Mouse (Mus musculus) thymus, postnatal 36 days (tissue): ENCODE measurements around the gene Gm8374.
A peak's percentile ranks its signal among the peaks of the same experiment; 100 is the strongest.
"Not testable (repeated sequence)": the region's sequence is repeated elsewhere in the genome, so short reads cannot be mapped to it uniquely, and the experiment has no call there.

Experiments
- DNase-seq, 2 experiments: peaks; one replicate each; pipeline ENCODE4 v3.0.0; 2022; ENCODE audit warnings: mixed read lengths in 2 of 2

Gm8374 gene

DNA sequence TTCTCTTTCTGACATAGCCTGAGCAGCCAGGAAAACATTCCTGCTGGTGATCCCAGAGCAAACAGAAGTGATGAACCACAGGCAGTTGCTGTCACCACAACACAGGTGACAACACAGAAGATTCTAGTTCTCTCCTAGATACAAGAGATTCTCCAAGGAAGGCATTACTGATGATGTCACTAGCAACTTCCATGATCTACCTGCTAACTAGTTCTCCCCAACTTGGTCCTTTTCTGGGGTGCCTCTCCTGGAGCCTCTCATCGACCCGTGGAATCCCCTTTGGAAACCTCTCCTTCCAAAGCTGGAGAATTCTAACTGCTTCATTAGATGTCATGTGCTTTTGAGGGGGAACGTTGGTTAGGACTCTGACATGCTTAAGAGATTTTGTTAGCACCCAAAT lies at the start of gene Gm8374:
Gene Gm8374 (minus strand): TSS at position 101 of the 400 bp plus-strand sequence.
- DNase-seq, result not testable (repeated sequence)

- not testable (repeated sequence) for DNase-seq
These were observed 32.6 kb downstream of the Gm8374 start, which contains the start of gene Gm5797 for GRCm38 (mm10) chr14:7332295-7332694. Gene Gm5797 (minus strand): TSS chr14:7332395.

DNA sequence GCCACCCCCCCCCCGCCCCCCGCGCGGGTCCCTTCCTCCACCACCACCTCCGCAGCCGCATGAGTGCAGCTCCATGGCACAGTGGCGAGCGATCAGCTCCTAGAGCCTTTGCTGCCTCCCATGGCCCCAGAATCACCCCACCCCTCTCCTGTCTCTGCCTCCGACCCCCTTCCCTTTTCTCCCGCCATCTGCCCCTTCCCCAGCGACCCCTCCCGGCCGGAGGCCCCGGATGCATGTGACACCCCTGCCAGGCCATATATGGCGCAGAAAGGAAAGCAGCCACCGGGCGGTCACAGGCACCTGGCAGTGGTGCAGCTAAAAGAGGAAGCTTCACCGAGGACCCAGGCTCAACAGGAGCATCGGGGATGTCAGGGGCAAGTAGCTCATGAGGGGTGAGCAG lies 49.8 kb downstream of the Gm8374 start:
- DNase-seq, result peak; percentile 49 to 57

- DNase-seq, result peak in 1 of 2 experiments; percentile 1
These were observed 50.3 kb downstream of the Gm8374 start, which contains the start of gene Gm3739 for GRCm38 (mm10) chr14:7314661-7315060. Gene Gm3739 (minus strand): TSS chr14:7315049.
